Mouse (Mus musculus): ENCODE results near the gene Car5a. TPM values are rescaled to one million over a fixed set of nuclear protein-coding genes. Genes with fewer than 3 reads are reported as not detected.

The Car5a gene
- total and polyA plus RNA-seq, 3 experiments = 0.08 TPM; not detected in 2

- Histone ChIP-seq H3K9ac (ENCODE audit: control insufficient read depth, low read depth, low read length, poor library complexity, severe bottlenecking) (no peak overlapping the region), H3K79me2 (ENCODE audit: control insufficient read depth, insufficient read depth, low read length, poor library complexity) (no peaks in the 10 kb centered on the region), H3K9me3 (replicated peaks; ENCODE audit: insufficient read depth, low read length) (no peaks in the 10 kb centered on the region), H3K27me3 (ENCODE audit: control insufficient read depth in 1 of 2, insufficient read depth in 2 of 2, low read length in 2 of 2) (no peaks in the 10 kb centered on the region), H3K36me3 (ENCODE audit: control insufficient read depth in 1 of 2, insufficient read depth in 2 of 2, low read length in 2 of 2) (peaks cover 0 to 9% of the 10 kb centered on the region in 2 experiments; a peak in 2 of 4 replicates), H3K27ac (ENCODE audit: control insufficient read depth, low read depth, low read length) (no peak overlapping the region), H3K4me3 (ENCODE audit: control insufficient read depth in 1 of 2, insufficient read depth in 1 of 2, low read depth in 2 of 2, low read length in 2 of 2) (no peak overlapping the region), H3K4me1 (ENCODE audit: control insufficient read depth in 1 of 2, insufficient read depth in 2 of 2, low read length in 2 of 2) (no peaks in the 10 kb centered on the region)
- no peak for TF ChIP-seq GATA1 (IDR thresholded peaks at IDR 0.05; ENCODE audit: low read depth, low read length)
- no peak for TF ChIP-seq NELFE (IDR thresholded peaks at IDR 0.05; ENCODE audit: low read depth, low read length)
- no peak for TF ChIP-seq ZC3H11A (IDR thresholded peaks at IDR 0.05; ENCODE audit: low read depth, low read length)
- no peak for TF ChIP-seq RCOR1 (IDR thresholded peaks at IDR 0.05; ENCODE audit: low read depth, low read length)
- TF ChIP-seq ETS1 (IDR thresholded peaks at IDR 0.05; ENCODE audit: low read depth, low read length) = no peak
- no peak for TF ChIP-seq RAD21 (IDR thresholded peaks at IDR 0.05; ENCODE audit: low read depth, low read length)
- TF ChIP-seq MYB (IDR thresholded peaks at IDR 0.05; ENCODE audit: low read depth, low read length) = no peak
- TF ChIP-seq POLR2A (IDR thresholded peaks at IDR 0.05; ENCODE audit: control insufficient read depth in 1 of 2, insufficient read depth in 1 of 2, low read depth in 1 of 2, low read length in 2 of 2, poor library complexity in 1 of 2) = no peak
- no peak for TF ChIP-seq ELF1 (IDR thresholded peaks at IDR 0.05; ENCODE audit: low read depth, low read length)
- no peak for TF ChIP-seq NRF1 (IDR thresholded peaks at IDR 0.05; ENCODE audit: insufficient read depth, low read depth, low read length, poor library complexity, severe bottlenecking)
- TF ChIP-seq E2F4 (IDR thresholded peaks at IDR 0.05; ENCODE audit: borderline replicate concordance, low read depth, low read length) = no peak
- no peak for TF ChIP-seq MAZ (IDR thresholded peaks at IDR 0.05; ENCODE audit: low read depth, low read length)
- no peak for TF ChIP-seq POLR2AphosphoS2 (IDR thresholded peaks at IDR 0.05; ENCODE audit: low read length)
- TF ChIP-seq SIN3A (IDR thresholded peaks at IDR 0.05; ENCODE audit: low read length) = no peak
- TF ChIP-seq TAL1 (IDR thresholded peaks at IDR 0.05; ENCODE audit: low read length) = no peak
- no peak for TF ChIP-seq HCFC1 (IDR thresholded peaks at IDR 0.05; ENCODE audit: low read depth, low read length)
- TF ChIP-seq MAX (IDR thresholded peaks at IDR 0.05; ENCODE audit: low read length) = no peak
- TF ChIP-seq MAFK (IDR thresholded peaks at IDR 0.05; ENCODE audit: borderline replicate concordance, low read depth, low read length) = no peak
- no peak for DNase-seq (ENCODE audit: low read depth, low spot score)
These were observed 36.3 kb upstream of the Car5a start for GRCm38 (mm10) chr8:121980792-121981519.

GRCm38 (mm10) chr8:121978670-121979069 lies 34.0 kb upstream of the Car5a start:
- Histone ChIP-seq H3K9me3 (replicated peaks; ENCODE audit: insufficient read depth, low read length) (no peaks in the 10 kb centered on the region), H3K27me3 (ENCODE audit: control insufficient read depth in 1 of 2, insufficient read depth in 2 of 2, low read length in 2 of 2) (no peaks in the 10 kb centered on the region), H3K4me3 (ENCODE audit: control insufficient read depth in 1 of 2, insufficient read depth in 1 of 2, low read depth in 2 of 2, low read length in 2 of 2) (no peak overlapping the region), H3K4me1 (ENCODE audit: control insufficient read depth in 1 of 2, insufficient read depth in 2 of 2, low read length in 2 of 2) (no peaks in the 10 kb centered on the region), H3K79me2 (ENCODE audit: control insufficient read depth, insufficient read depth, low read length, poor library complexity) (no peaks in the 10 kb centered on the region), H3K9ac (ENCODE audit: control insufficient read depth, low read depth, low read length, poor library complexity, severe bottlenecking) (no peak overlapping the region), H3K27ac (ENCODE audit: control insufficient read depth, low read depth, low read length) (no peak overlapping the region), H3K36me3 (ENCODE audit: control insufficient read depth in 1 of 2, insufficient read depth in 2 of 2, low read length in 2 of 2) (peaks cover 0 to 7% of the 10 kb centered on the region in 2 experiments; a peak in 2 of 4 replicates)
- no peak for DNase-seq (ENCODE audit: low read depth, low spot score)
- TF ChIP-seq MXI1 (IDR thresholded peaks at IDR 0.05; ENCODE audit: low read depth, low read length) = no peak
- TF ChIP-seq RCOR1 (IDR thresholded peaks at IDR 0.05; ENCODE audit: low read depth, low read length) = no peak
- no peak for TF ChIP-seq E2F4 (IDR thresholded peaks at IDR 0.05; ENCODE audit: borderline replicate concordance, low read depth, low read length)
- no peak for TF ChIP-seq RAD21 (IDR thresholded peaks at IDR 0.05; ENCODE audit: low read depth, low read length)
- TF ChIP-seq NRF1 (IDR thresholded peaks at IDR 0.05; ENCODE audit: insufficient read depth, low read depth, low read length, poor library complexity, severe bottlenecking) = no peak
- TF ChIP-seq MYB (IDR thresholded peaks at IDR 0.05; ENCODE audit: low read depth, low read length) = no peak
- TF ChIP-seq MAFK (IDR thresholded peaks at IDR 0.05; ENCODE audit: borderline replicate concordance, low read depth, low read length) = no peak
- TF ChIP-seq GABPA (IDR thresholded peaks at IDR 0.05; ENCODE audit: low read depth, low read length) = no peak
- TF ChIP-seq EP300 (IDR thresholded peaks at IDR 0.05; ENCODE audit: low read depth in 1 of 2, low read length in 2 of 2) = no peak
- TF ChIP-seq TAL1 (IDR thresholded peaks at IDR 0.05; ENCODE audit: low read length) = no peak
- TF ChIP-seq MEF2A (IDR thresholded peaks at IDR 0.05; ENCODE audit: extremely low read depth, insufficient replicate concordance, low read depth, low read length, poor library complexity, severe bottlenecking) = no peak
